Mouse (Mus musculus): ENCODE results near the gene Pex11g.

The Pex11g gene

GRCm38 (mm10) chr8:3467006-3467885 is at the start of gene Pex11g:
Gene Pex11g, minus strand, starts transcription at chr8:3467680.
- DNase-seq (ENCODE audit: low read depth, low spot score): peak; percentile 65

GRCm38 (mm10) chr8:3517117-3517495 is 49.6 kb upstream of the Pex11g start:
- no peak for DNase-seq (ENCODE audit: low read depth, low spot score)

- DNase-seq (ENCODE audit: low read depth, low spot score): peak; percentile 96
Measured at GRCm38 (mm10) chr8:3516450-3517116, 49.1 kb upstream of the Pex11g start.

GRCm38 (mm10) chr8:3515771-3516417 is 48.4 kb upstream of the Pex11g start:
- DNase-seq (ENCODE audit: low read depth, low spot score): no peak

- DNase-seq (ENCODE audit: low read depth, low spot score): peak; percentile 72
Measured at GRCm38 (mm10) chr8:3515260-3515671, 47.8 kb upstream of the Pex11g start, which contains the start of gene Pnpla6. Gene Pnpla6, plus strand, starts transcription at chr8:3515384.

- no peak for DNase-seq (ENCODE audit: low read depth, low spot score)
Measured at GRCm38 (mm10) chr8:3514681-3515247, 47.3 kb upstream of the Pex11g start.

GRCm38 (mm10) chr8:3507979-3508754 is 40.7 kb upstream of the Pex11g start:
- DNase-seq (ENCODE audit: low read depth, low spot score): no peak

GRCm38 (mm10) chr8:3502217-3502616 is 34.7 kb upstream of the Pex11g start:
- DNase-seq (ENCODE audit: low read depth, low spot score): no peak

- peak; percentile 95 for DNase-seq (ENCODE audit: low read depth, low spot score)
Measured at GRCm38 (mm10) chr8:3500235-3501090, 33.0 kb upstream of the Pex11g start, which contains the start of gene Mcoln1. Gene Mcoln1, plus strand, starts transcription at chr8:3500457.

- DNase-seq (ENCODE audit: low read depth, low spot score): no peak
Measured at GRCm38 (mm10) chr8:3499751-3500150, 32.3 kb upstream of the Pex11g start.

- DNase-seq (ENCODE audit: low read depth, low spot score): no peak
Measured at GRCm38 (mm10) chr8:3498583-3498982, 31.1 kb upstream of the Pex11g start.

- no peak for DNase-seq (ENCODE audit: low read depth, low spot score)
Measured at GRCm38 (mm10) chr8:3496428-3496748, 28.9 kb upstream of the Pex11g start.

GRCm38 (mm10) chr8:3495578-3496427 is 28.3 kb upstream of the Pex11g start:
- DNase-seq (ENCODE audit: low read depth, low spot score): no peak

GRCm38 (mm10) chr8:3493845-3494208 is 26.3 kb upstream of the Pex11g start:
- no peak for DNase-seq (ENCODE audit: low read depth, low spot score)

- DNase-seq (ENCODE audit: low read depth, low spot score): no peak
Measured at GRCm38 (mm10) chr8:3492901-3493844, 25.7 kb upstream of the Pex11g start, which contains the start of gene Zfp358. Gene Zfp358, plus strand, starts transcription at chr8:3493138.

- DNase-seq (ENCODE audit: low read depth, low spot score): no peak
Measured at GRCm38 (mm10) chr8:3485192-3485591, 17.7 kb upstream of the Pex11g start.

- DNase-seq (ENCODE audit: low read depth, low spot score): no peak
Measured at GRCm38 (mm10) chr8:3483546-3483945, 16.1 kb upstream of the Pex11g start.

- DNase-seq (ENCODE audit: low read depth, low spot score): no peak
Measured at GRCm38 (mm10) chr8:3482240-3482740, 14.8 kb upstream of the Pex11g start.
